Mouse (Mus musculus) midbrain, embryonic 16.5 days (tissue): ENCODE results near the gene Selenof. TPM values are rescaled to one million over a fixed set of nuclear protein-coding genes. Genes with fewer than 3 reads are reported as not detected.

Source experiments
- ATAC-seq: fragments of 200-750 bp; cut with Nextera tagmentation; 2 replicates; pipeline ENCODE4 v1.8.0; 2017; ENCODE audit warnings: moderate TSS enrichment
- H3K27ac ChIP-seq: fragments of 300-500 bp; sonication (generic); 2 replicates; pipeline ENCODE4 v1.5.1; 2014; ENCODE audit warnings: mild to moderate bottlenecking, low read length, mixed read lengths
- H3K27me3 ChIP-seq: fragments of 300-500 bp; sonication (generic); 2 replicates; pipeline ENCODE4 v1.6.1; 2014; ENCODE audit warnings: low read depth, low read length, mixed read lengths; ENCODE audit not compliant: control insufficient read depth, insufficient read depth
- H3K36me3 ChIP-seq: fragments of 300-500 bp; sonication (generic); 2 replicates; pipeline ENCODE4 v1.6.1; 2014; ENCODE audit warnings: mild to moderate bottlenecking, low read length, moderate library complexity, mixed read lengths; ENCODE audit not compliant: control insufficient read depth, insufficient read depth
- H3K4me1 ChIP-seq: fragments of 300-500 bp; sonication (generic); 2 replicates; pipeline ENCODE4 v1.6.1; 2014; ENCODE audit warnings: mild to moderate bottlenecking, low read length, mixed read lengths; ENCODE audit not compliant: control insufficient read depth, insufficient read depth
- H3K4me2 ChIP-seq: fragments of 300-500 bp; sonication (generic); 2 replicates; pipeline ENCODE4 v1.6.1; 2014; ENCODE audit warnings: mild to moderate bottlenecking, low read length, mixed read lengths
- H3K4me3 ChIP-seq: fragments of 300-500 bp; sonication (generic); 2 replicates; pipeline ENCODE4 v1.5.1; 2014; ENCODE audit warnings: low read depth, mild to moderate bottlenecking, low read length, moderate library complexity, mixed read lengths
- H3K9ac ChIP-seq: fragments of 300-500 bp; sonication (generic); 2 replicates; pipeline ENCODE4 v1.6.1; 2014; ENCODE audit warnings: low read depth, low read length, mixed read lengths
- H3K9me3 ChIP-seq: fragments of 300-500 bp; sonication (generic); replicated peaks from 2 replicates; pipeline ENCODE4 v1.6.1; 2014; ENCODE audit warnings: mild to moderate bottlenecking, low read length, mixed read lengths; ENCODE audit not compliant: control insufficient read depth, poor library complexity, severe bottlenecking
- WGBS: fragments of 180-500 bp; shearing (Covaris S2); extraction: QIAGEN DNeasy Blood & Tissue Kit; methylation state at CpG from one replicate; pipeline ENCODE4 v1.1.7; 2014; 5-methylcytosine and 5-hydroxymethylcytosine counted together
- polyA plus RNA-seq: library from polyadenylated mRNA; unstranded; fragments of >200 nt; fragmentation: Nextera tagmentation; extraction: Ambion mirVana; gene quantifications from 2 replicates; pipeline ENCODE4 v1.2.1, GENCODE M21; 2015

Selenof gene
- polyA plus RNA-seq, 1 experiment from 2014 or later = 552 TPM

GRCm38 (mm10) chr3:144614698-144615097 is 44.6 kb downstream of the Selenof start:
- ATAC-seq = no peak
- no peak overlapping the region for H3K4me3 ChIP-seq
- no peak overlapping the region for H3K9ac ChIP-seq
- H3K9me3 ChIP-seq = no peaks in the 10 kb centered on the region
- H3K27me3 ChIP-seq = no peaks in the 10 kb centered on the region
- H3K27ac ChIP-seq = no peak overlapping the region
- H3K4me1 ChIP-seq = peaks cover 12% of the 10 kb centered on the region; the same call in 1 of the 2 replicates
- no peaks in the 10 kb centered on the region for H3K36me3 ChIP-seq
- 83% methylated on average over 10 of the region's 10 CpGs for WGBS
- H3K4me2 ChIP-seq = no peak overlapping the region

GRCm38 (mm10) chr3:144615459-144615858 is 45.4 kb downstream of the Selenof start:
- Histone ChIP-seq H3K9me3 (no peaks in the 10 kb centered on the region), H3K4me3 (no peak overlapping the region), H3K9ac (no peak overlapping the region), H3K4me2 (no peak overlapping the region), H3K27me3 (no peaks in the 10 kb centered on the region), H3K4me1 (peaks cover 12% of the 10 kb centered on the region; the same call in 1 of the 2 replicates), H3K27ac (no peak overlapping the region), H3K36me3 (no peaks in the 10 kb centered on the region)
- WGBS = 88% methylated on average over 9 of the region's 9 CpGs
- ATAC-seq = no peak

GRCm38 (mm10) chr3:144616654-144617425 is 46.7 kb downstream of the Selenof start:
- Histone ChIP-seq H3K36me3 (no peaks in the 10 kb centered on the region), H3K27ac (no peak overlapping the region), H3K9ac (no peak overlapping the region), H3K9me3 (no peaks in the 10 kb centered on the region), H3K4me2 (no peak overlapping the region), H3K27me3 (no peaks in the 10 kb centered on the region), H3K4me1 (peaks cover 4% of the 10 kb centered on the region; the same call in 1 of the 2 replicates), H3K4me3 (no peak overlapping the region)
- 46% methylated on average over 8 of the region's 8 CpGs for WGBS
- ATAC-seq = peak; percentile 94

GRCm38 (mm10) chr3:144617633-144618180 is 47.6 kb downstream of the Selenof start:
- H3K9ac ChIP-seq = no peak overlapping the region
- ATAC-seq = no peak
- whole genome bisulfite sequencing = 89% methylated on average over 10 of the region's 10 CpGs

GRCm38 (mm10) chr3:144622930-144623612 is 53.0 kb downstream of the Selenof start:
- 76% methylated on average over 13 of the region's 13 CpGs for WGBS
- Histone ChIP-seq H3K9me3 (no peaks in the 10 kb centered on the region), H3K4me2 (no peak overlapping the region), H3K36me3 (no peaks in the 10 kb centered on the region), H3K27ac (no peak overlapping the region), H3K4me1 (no peaks in the 10 kb centered on the region), H3K9ac (no peak overlapping the region), H3K27me3 (no peaks in the 10 kb centered on the region), H3K4me3 (no peak overlapping the region)
- peak; percentile 88 for ATAC-seq

More at GRCm38 (mm10) chr3:144617633-144618180, 47.6 kb downstream of the Selenof start:
- no peak overlapping the region for H3K4me3 ChIP-seq
- H3K9me3 ChIP-seq = no peaks in the 10 kb centered on the region
- H3K4me2 ChIP-seq = no peak overlapping the region
- H3K27me3 ChIP-seq = no peaks in the 10 kb centered on the region
- H3K27ac ChIP-seq = no peak overlapping the region
- no peaks in the 10 kb centered on the region for H3K4me1 ChIP-seq
- H3K36me3 ChIP-seq = no peaks in the 10 kb centered on the region

- ATAC-seq = no peak
- H3K27me3 ChIP-seq = no peaks in the 10 kb centered on the region
- H3K4me3 ChIP-seq = no peak overlapping the region
- no peak overlapping the region for H3K4me2 ChIP-seq
- no peaks in the 10 kb centered on the region for H3K9me3 ChIP-seq
- WGBS = 79% methylated on average over 5 of the region's 5 CpGs
- no peak overlapping the region for H3K27ac ChIP-seq
- no peaks in the 10 kb centered on the region for H3K4me1 ChIP-seq
- H3K9ac ChIP-seq = no peak overlapping the region
- no peaks in the 10 kb centered on the region for H3K36me3 ChIP-seq
These were observed 55.6 kb downstream of the Selenof start for GRCm38 (mm10) chr3:144625691-144626090.

- no peak for ATAC-seq
- Histone ChIP-seq H3K9me3 (no peaks in the 10 kb centered on the region), H3K27ac (no peak overlapping the region), H3K4me3 (no peak overlapping the region), H3K4me1 (no peaks in the 10 kb centered on the region), H3K36me3 (no peaks in the 10 kb centered on the region), H3K9ac (no peak overlapping the region), H3K4me2 (no peak overlapping the region), H3K27me3 (no peaks in the 10 kb centered on the region)
- 85% methylated on average over 11 of the region's 11 CpGs for WGBS
These were observed 58.2 kb downstream of the Selenof start for GRCm38 (mm10) chr3:144628005-144628914.

- Histone ChIP-seq H3K36me3 (no peaks in the 10 kb centered on the region), H3K27ac (no peak overlapping the region), H3K4me3 (no peak overlapping the region), H3K9me3 (no peaks in the 10 kb centered on the region), H3K4me1 (no peaks in the 10 kb centered on the region), H3K27me3 (no peaks in the 10 kb centered on the region), H3K4me2 (no peak overlapping the region), H3K9ac (no peak overlapping the region)
- ATAC-seq = no peak
- WGBS = 93% methylated on average over 3 of the region's 3 CpGs
These were observed 58.8 kb downstream of the Selenof start for GRCm38 (mm10) chr3:144628915-144629230.
